Mouse (Mus musculus): ENCODE data around the gene Myb. TPM values are rescaled to one million over a fixed set of nuclear protein-coding genes. Genes with fewer than 3 reads are reported as not detected.

The Myb gene
- polyA plus RNA-seq, 1 experiment from 2014 or later: 7.0 TPM

DNA sequence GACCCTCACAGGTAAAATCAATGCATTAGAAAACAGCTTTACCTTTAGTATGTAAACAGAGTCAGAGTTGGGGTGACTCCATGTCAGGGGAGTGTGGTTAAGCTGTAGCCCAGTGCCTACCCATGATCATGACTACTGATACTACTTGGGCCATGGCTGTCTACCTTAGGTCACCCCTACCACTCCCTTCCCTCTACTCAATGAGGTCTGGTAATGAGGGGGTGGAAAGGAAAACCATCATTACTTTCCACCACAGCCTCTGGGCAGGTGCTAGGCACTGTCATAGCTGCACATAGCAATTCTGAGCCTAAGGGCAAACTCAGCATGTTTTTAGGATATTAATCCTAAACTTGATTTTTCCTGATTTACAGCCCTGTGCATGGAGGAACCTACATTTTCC, 27.1 kb upstream of the Myb start:
- Histone ChIP-seq H3K9me3 (ENCODE audit: control insufficient read depth, low read length) (no peaks in the 10 kb centered on the region), H3K9ac (ENCODE audit: low read length) (no peak overlapping the region), H3K4me2 (ENCODE audit: low read depth, severe bottlenecking) (no peak overlapping the region), H3K4me1 (ENCODE audit: control insufficient read depth, insufficient read depth, low read length) (no peaks in the 10 kb centered on the region), H3K36me3 (ENCODE audit: control insufficient read depth, insufficient read depth, low read length) (no peaks in the 10 kb centered on the region), H3K4me3 (ENCODE audit: low read depth, low read length) (no peak overlapping the region), H3K27me3 (ENCODE audit: control insufficient read depth, insufficient read depth, low read length) (no peaks in the 10 kb centered on the region), H3K27ac (replicated peaks; ENCODE audit: low read depth, low read length) (no peak overlapping the region)
- no peak for DNase-seq (ENCODE audit: low spot score)
- no peak for ATAC-seq (ENCODE audit: insufficient number of reproducible peaks, low FRiP score, low TSS enrichment, low read depth)

DNA sequence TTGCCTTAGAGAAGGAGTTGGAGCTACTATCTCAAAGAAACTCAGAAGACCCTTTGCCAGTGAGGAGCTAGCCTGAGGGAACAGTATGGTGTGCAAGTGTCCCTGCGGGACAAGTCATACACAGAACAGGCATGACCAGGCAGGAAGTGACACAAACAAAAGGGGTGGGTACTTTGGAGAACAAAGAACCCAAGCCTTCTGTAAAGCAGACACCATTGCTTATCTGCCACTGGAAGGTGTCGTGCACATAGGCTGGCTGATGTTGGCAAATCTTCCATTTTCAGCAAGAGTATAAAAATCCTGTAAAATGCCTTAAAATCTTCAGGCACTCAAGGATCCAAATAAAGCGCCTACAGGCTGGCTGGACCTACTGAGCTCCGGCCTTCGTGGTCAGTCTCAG, 25.9 kb upstream of the Myb start:
- Histone ChIP-seq H3K9ac (ENCODE audit: low read length) (no peak overlapping the region), H3K27ac (replicated peaks; ENCODE audit: low read depth, low read length) (no peak overlapping the region), H3K4me3 (ENCODE audit: low read depth, low read length) (no peak overlapping the region), H3K27me3 (ENCODE audit: control insufficient read depth, insufficient read depth, low read length) (no peaks in the 10 kb centered on the region), H3K4me2 (ENCODE audit: low read depth, severe bottlenecking) (no peak overlapping the region), H3K4me1 (ENCODE audit: control insufficient read depth, insufficient read depth, low read length) (no peaks in the 10 kb centered on the region), H3K9me3 (ENCODE audit: control insufficient read depth, low read length) (no peaks in the 10 kb centered on the region), H3K36me3 (ENCODE audit: control insufficient read depth, insufficient read depth, low read length) (no peaks in the 10 kb centered on the region)
- DNase-seq (ENCODE audit: low spot score) (no peak), ATAC-seq (ENCODE audit: insufficient number of reproducible peaks, low FRiP score, low TSS enrichment, low read depth) (no peak)
- 91% methylated on average over 5 of the region's 5 CpGs for whole genome bisulfite sequencing

DNA sequence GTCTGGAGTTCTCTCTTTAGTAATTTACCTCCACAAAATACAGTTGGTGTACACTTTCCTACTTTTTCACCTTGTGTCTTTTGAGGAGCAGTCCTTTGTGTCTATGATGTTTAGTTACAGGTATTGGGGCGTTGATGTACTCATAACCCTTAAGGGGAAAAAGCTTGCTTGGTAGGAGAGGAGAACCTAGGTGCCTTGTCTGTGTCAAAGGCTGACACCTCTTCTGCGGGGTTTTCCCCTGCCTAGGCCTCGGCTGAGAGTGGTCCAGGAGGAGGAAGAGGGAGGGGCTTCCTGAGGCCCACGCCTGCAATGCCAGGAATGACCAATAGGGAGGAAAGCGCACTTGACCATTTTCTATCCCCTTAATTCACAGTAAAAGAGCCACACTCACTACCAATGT, 17.9 kb upstream of the Myb start:
- no peaks in the 10 kb centered on the region for H3K27me3 ChIP-seq (ENCODE audit: control insufficient read depth, insufficient read depth, low read length)
- no peak overlapping the region for H3K27ac ChIP-seq (replicated peaks; ENCODE audit: low read depth, low read length)
- no peak overlapping the region for H3K4me3 ChIP-seq (ENCODE audit: low read depth, low read length)
- ATAC-seq (ENCODE audit: insufficient number of reproducible peaks, low FRiP score, low TSS enrichment, low read depth) (no peak), DNase-seq (ENCODE audit: low spot score) (peak; percentile 41)
- no peaks in the 10 kb centered on the region for H3K9me3 ChIP-seq (ENCODE audit: control insufficient read depth, low read length)
- WGBS: 36% methylated on average over 5 of the region's 5 CpGs
- H3K36me3 ChIP-seq (ENCODE audit: control insufficient read depth, insufficient read depth, low read length): no peaks in the 10 kb centered on the region
- no peak overlapping the region for H3K4me2 ChIP-seq (ENCODE audit: low read depth, severe bottlenecking)
- no peak overlapping the region for H3K9ac ChIP-seq (ENCODE audit: low read length)
- no peaks in the 10 kb centered on the region for H3K4me1 ChIP-seq (ENCODE audit: control insufficient read depth, insufficient read depth, low read length)

DNA sequence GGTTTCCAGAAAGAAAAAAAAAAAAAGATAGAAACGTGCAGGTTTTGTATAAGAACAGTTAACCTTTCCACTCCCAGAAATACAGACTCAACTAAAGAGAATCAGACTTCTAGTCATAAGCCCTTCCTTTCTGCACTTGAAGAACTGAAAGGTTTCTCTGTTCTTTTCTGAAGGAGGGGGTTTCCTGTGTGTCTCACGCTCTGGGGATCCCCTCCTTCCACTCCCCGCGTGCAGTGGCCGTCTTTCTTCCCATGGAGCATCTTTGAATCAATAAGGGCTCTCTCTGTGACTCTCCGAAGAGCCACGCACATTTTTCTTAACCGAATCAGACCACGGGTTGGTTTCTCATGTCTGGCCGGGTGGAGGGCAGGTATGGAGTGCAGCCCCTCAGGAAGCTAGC, 17.5 kb upstream of the Myb start:
- ATAC-seq (ENCODE audit: insufficient number of reproducible peaks, low FRiP score, low TSS enrichment, low read depth): no peak
- Histone ChIP-seq H3K4me3 (ENCODE audit: low read depth, low read length) (no peak overlapping the region), H3K36me3 (ENCODE audit: control insufficient read depth, insufficient read depth, low read length) (no peaks in the 10 kb centered on the region), H3K27ac (replicated peaks; ENCODE audit: low read depth, low read length) (no peak overlapping the region), H3K4me2 (ENCODE audit: low read depth, severe bottlenecking) (no peak overlapping the region), H3K4me1 (ENCODE audit: control insufficient read depth, insufficient read depth, low read length) (no peaks in the 10 kb centered on the region), H3K9ac (ENCODE audit: low read length) (no peak overlapping the region), H3K9me3 (ENCODE audit: control insufficient read depth, low read length) (no peaks in the 10 kb centered on the region), H3K27me3 (ENCODE audit: control insufficient read depth, insufficient read depth, low read length) (no peaks in the 10 kb centered on the region)
- DNase-seq (ENCODE audit: low spot score): no peak
- WGBS: 92% methylated on average over 10 of the region's 10 CpGs

DNA sequence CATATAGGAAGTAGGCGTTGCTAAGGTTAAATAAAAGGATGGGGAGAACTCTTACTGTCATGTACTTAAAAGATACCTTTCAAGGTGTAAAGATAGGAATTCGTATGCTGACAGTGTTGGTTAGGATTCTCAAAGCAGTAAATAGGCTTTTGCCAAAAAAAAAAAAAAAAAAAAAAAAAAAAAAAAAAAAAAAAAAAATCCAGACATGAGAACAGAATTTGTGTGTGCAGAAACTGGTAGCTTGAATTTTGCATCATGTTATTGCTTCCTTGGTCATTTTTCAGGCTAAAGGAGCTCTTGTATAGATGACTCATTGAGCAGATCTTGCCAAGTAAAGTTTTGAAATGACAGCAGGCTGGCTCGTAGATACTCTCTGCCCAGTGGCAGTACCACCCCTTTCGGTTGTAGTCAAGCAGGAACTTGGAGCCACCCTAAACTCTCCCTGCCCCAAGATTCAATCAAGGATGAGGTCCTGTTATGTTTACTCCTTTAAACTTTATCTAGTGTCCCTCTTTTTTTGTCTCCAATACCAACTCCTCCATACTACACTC, 11.9 kb upstream of the Myb start:
- ATAC-seq (ENCODE audit: insufficient number of reproducible peaks, low FRiP score, low TSS enrichment, low read depth) (no peak), DNase-seq (ENCODE audit: low spot score) (no peak)
- Histone ChIP-seq H3K4me3 (ENCODE audit: low read depth, low read length) (no peak overlapping the region), H3K27ac (replicated peaks; ENCODE audit: low read depth, low read length) (no peak overlapping the region), H3K4me1 (ENCODE audit: control insufficient read depth, insufficient read depth, low read length) (no peaks in the 10 kb centered on the region), H3K36me3 (ENCODE audit: control insufficient read depth, insufficient read depth, low read length) (no peaks in the 10 kb centered on the region), H3K9me3 (ENCODE audit: control insufficient read depth, low read length) (no peaks in the 10 kb centered on the region; the same call in 1 of the 2 replicates), H3K27me3 (ENCODE audit: control insufficient read depth, insufficient read depth, low read length) (no peaks in the 10 kb centered on the region), H3K4me2 (ENCODE audit: low read depth, severe bottlenecking) (no peak overlapping the region), H3K9ac (ENCODE audit: low read length) (no peak overlapping the region)
- WGBS: 86% methylated on average over 4 of the region's 4 CpGs

DNA sequence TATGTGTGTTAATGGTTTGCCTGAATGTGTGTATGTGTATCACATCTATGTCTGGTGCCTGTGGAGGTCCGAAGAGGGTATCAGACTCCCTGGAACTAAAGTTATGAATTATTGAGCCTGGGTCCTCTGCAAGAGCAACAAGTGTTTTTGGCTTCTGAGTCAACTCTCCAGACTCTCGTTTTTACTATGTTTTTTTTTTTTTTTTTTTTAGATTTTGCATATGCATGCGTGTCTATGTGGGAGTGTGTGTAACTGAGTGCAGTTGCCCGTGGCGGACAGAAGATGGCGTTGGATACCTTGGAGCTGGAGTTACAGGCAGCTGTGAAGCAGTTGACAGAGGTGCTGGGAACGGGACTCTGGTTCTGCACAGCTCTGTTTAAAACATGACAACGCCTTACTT, 7.7 kb upstream of the Myb start:
- Histone ChIP-seq H3K4me3 (ENCODE audit: low read depth, low read length) (no peak overlapping the region), H3K4me1 (ENCODE audit: control insufficient read depth, insufficient read depth, low read length) (no peaks in the 10 kb centered on the region), H3K36me3 (ENCODE audit: control insufficient read depth, insufficient read depth, low read length) (no peaks in the 10 kb centered on the region), H3K27me3 (ENCODE audit: control insufficient read depth, insufficient read depth, low read length) (no peaks in the 10 kb centered on the region), H3K9ac (ENCODE audit: low read length) (no peak overlapping the region), H3K4me2 (ENCODE audit: low read depth, severe bottlenecking) (no peak overlapping the region), H3K27ac (replicated peaks; ENCODE audit: low read depth, low read length) (no peak overlapping the region), H3K9me3 (ENCODE audit: control insufficient read depth, low read length) (no peaks in the 10 kb centered on the region; the same call in 1 of the 2 replicates)
- DNase-seq (ENCODE audit: low spot score) (no peak), ATAC-seq (ENCODE audit: insufficient number of reproducible peaks, low FRiP score, low TSS enrichment, low read depth) (no peak)
- 88% methylated on average over 8 of the region's 8 CpGs for WGBS

DNA sequence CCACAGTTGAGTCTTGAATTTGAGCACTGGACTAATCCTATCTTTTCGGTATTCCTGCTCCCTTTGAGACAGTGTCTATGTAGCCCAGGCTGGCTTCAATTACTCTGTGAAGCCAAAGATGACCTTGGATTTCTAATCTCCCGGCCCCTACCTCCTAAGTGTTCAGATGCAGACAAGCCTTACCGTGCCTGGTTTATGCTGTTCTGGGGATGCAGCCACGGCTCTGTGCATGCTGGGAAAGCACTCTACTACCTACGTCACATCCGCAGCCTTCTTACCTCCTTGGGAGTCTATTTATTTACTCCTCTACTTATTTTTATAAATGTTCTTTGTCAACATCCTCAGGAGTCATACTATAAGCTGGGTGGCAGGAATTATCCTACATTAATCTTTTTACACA, 7.1 kb upstream of the Myb start:
- H3K4me1 ChIP-seq (ENCODE audit: control insufficient read depth, insufficient read depth, low read length): no peaks in the 10 kb centered on the region
- no peak for ATAC-seq (ENCODE audit: insufficient number of reproducible peaks, low FRiP score, low TSS enrichment, low read depth)
- H3K9me3 ChIP-seq (ENCODE audit: control insufficient read depth, low read length): no peaks in the 10 kb centered on the region; the same call in 1 of the 2 replicates
- 92% methylated on average over 6 of the region's 6 CpGs for WGBS
- H3K27ac ChIP-seq (replicated peaks; ENCODE audit: low read depth, low read length): no peak overlapping the region
- H3K9ac ChIP-seq (ENCODE audit: low read length): no peak overlapping the region
- H3K4me2 ChIP-seq (ENCODE audit: low read depth, severe bottlenecking): no peak overlapping the region
- H3K4me3 ChIP-seq (ENCODE audit: low read depth, low read length): no peak overlapping the region
- no peaks in the 10 kb centered on the region for H3K36me3 ChIP-seq (ENCODE audit: control insufficient read depth, insufficient read depth, low read length)
- H3K27me3 ChIP-seq (ENCODE audit: control insufficient read depth, insufficient read depth, low read length): no peaks in the 10 kb centered on the region
- DNase-seq (ENCODE audit: low spot score): no peak

DNA sequence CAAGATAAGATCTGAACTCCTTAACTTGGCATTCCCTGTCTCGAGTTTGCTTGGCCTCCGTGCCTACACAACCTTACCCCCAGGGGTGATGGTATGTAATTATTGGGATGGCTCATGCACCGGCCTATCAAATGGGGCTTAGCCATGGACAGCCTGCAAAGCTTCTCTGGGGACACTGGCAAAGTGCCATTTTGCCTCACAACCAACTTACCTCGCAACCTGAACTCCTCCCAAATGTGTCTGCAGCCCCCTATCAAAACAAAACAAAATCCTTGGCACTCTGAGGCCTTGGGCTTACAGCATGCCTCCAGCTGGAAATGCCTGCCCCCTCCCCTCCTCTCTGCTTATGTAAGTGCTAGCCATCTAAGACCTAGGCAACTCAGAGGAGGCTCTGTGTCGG, 6.4 kb upstream of the Myb start:
- H3K27me3 ChIP-seq (ENCODE audit: control insufficient read depth, insufficient read depth, low read length): no peaks in the 10 kb centered on the region
- H3K9ac ChIP-seq (ENCODE audit: low read length): no peak overlapping the region
- WGBS: 81% methylated on average over 5 of the region's 5 CpGs
- H3K4me1 ChIP-seq (ENCODE audit: control insufficient read depth, insufficient read depth, low read length): no peaks in the 10 kb centered on the region
- H3K4me3 ChIP-seq (ENCODE audit: low read depth, low read length): no peak overlapping the region
- no peak for ATAC-seq (ENCODE audit: insufficient number of reproducible peaks, low FRiP score, low TSS enrichment, low read depth)
- H3K4me2 ChIP-seq (ENCODE audit: low read depth, severe bottlenecking): no peak overlapping the region
- H3K27ac ChIP-seq (replicated peaks; ENCODE audit: low read depth, low read length): no peak overlapping the region
- DNase-seq (ENCODE audit: low spot score): no peak
- H3K36me3 ChIP-seq (ENCODE audit: control insufficient read depth, insufficient read depth, low read length): no peaks in the 10 kb centered on the region
- H3K9me3 ChIP-seq (ENCODE audit: control insufficient read depth, low read length): no peaks in the 10 kb centered on the region; the same call in 1 of the 2 replicates

DNA sequence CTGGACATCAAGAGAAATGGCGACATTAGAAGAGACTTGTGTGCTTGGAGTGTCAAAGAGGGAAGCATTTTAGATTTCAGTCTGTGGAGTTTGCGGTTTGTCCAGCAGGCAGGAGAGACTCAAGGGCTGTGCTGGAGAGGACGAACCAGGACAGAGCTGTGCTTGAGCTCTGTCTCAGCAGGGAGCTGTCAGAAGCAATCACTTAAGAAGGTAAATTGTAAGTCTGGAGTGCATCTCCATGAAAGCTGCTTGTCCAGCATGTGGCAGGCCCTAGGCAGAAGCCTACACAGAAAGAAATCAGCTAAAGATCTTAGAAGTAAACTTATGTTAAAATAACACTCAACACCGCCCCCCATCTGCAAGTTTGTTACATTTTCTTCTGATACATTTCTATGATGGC, 4.6 kb upstream of the Myb start:
- Histone ChIP-seq H3K36me3 (ENCODE audit: control insufficient read depth, insufficient read depth, low read length) (no peaks in the 10 kb centered on the region), H3K4me2 (ENCODE audit: low read depth, severe bottlenecking) (no peak overlapping the region), H3K4me1 (ENCODE audit: control insufficient read depth, insufficient read depth, low read length) (no peaks in the 10 kb centered on the region), H3K27me3 (ENCODE audit: control insufficient read depth, insufficient read depth, low read length) (no peaks in the 10 kb centered on the region), H3K27ac (replicated peaks; ENCODE audit: low read depth, low read length) (no peak overlapping the region), H3K9ac (ENCODE audit: low read length) (no peak overlapping the region), H3K4me3 (ENCODE audit: low read depth, low read length) (no peak overlapping the region), H3K9me3 (ENCODE audit: control insufficient read depth, low read length) (no peaks in the 10 kb centered on the region; the same call in 1 of the 2 replicates)
- DNase-seq (ENCODE audit: low spot score) (no peak), ATAC-seq (ENCODE audit: insufficient number of reproducible peaks, low FRiP score, low TSS enrichment, low read depth) (no peak)
- WGBS: 79% methylated on average over 4 of the region's 4 CpGs

Data from limb, embryonic 11.5 days (tissue).